Mouse (Mus musculus): ENCODE results near the gene Phgdh. TPM values are rescaled to one million over a fixed set of nuclear protein-coding genes. Genes with fewer than 3 reads are reported as not detected.

Phgdh gene
- 83.5 and 118 TPM in 2 replicates for total RNA-seq (2014; fragmentation: Nextera tagmentation)
- 222 and 272 TPM in 2 replicates for total RNA-seq (2017)

DNA sequence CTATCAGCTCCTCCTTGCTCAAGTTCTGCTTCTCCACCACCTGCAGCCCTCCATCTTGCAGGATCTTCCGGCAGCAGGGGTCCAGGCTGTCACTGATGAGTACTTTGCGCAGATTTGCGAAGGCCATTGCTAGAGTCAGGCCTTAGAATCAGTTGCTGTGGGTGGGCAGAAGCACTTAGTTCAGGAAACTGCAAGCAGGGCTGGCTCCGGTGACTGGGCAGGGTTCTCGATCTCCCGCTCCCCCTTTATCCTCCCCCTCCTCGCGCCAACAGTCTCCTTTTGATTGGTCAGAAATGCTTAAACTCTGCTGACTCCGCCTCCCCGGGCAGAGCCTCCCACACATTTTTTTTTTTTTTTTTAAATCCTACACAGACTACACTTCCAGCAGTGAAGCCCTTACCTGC, at the start of gene Phgdh:
Gene Phgdh, minus strand, starts transcription at position 285 of the 404 bp plus-strand sequence.
- peak; percentile 79 for ATAC-seq (replicated peaks; ENCODE audit: low FRiP score, low TSS enrichment, poor library complexity, severe bottlenecking)

DNA sequence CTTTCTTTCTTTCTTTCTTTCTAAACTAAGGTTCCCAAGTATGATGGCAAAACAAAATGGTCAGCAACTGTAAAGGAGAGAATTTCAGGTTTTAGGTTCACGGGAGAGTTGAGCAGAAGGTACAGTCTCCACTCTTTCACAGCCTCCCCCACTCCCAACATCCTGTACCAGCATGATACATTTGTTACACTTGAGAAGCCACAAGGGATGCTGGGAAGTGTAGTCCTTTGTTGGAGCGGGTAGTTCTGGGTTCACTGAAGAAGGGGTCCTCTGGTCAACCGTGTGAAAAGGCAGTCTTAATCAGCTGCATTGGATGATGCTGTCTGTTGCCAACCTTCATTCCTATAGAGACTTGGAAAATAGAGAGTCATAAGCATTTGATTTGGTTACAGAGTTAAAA, 49.5 kb upstream of the Phgdh start:
- ATAC-seq (replicated peaks; ENCODE audit: low FRiP score, low TSS enrichment, poor library complexity, severe bottlenecking) = no peak

GRCm38 (mm10) chr3:98387756-98388155, 48.0 kb upstream of the Phgdh start:
- no peak for ATAC-seq (replicated peaks; ENCODE audit: low FRiP score, low TSS enrichment, poor library complexity, severe bottlenecking)

- no peak for ATAC-seq (replicated peaks; ENCODE audit: low FRiP score, low TSS enrichment, poor library complexity, severe bottlenecking)
Observed at GRCm38 (mm10) chr3:98387086-98387485, 47.3 kb upstream of the Phgdh start.

DNA sequence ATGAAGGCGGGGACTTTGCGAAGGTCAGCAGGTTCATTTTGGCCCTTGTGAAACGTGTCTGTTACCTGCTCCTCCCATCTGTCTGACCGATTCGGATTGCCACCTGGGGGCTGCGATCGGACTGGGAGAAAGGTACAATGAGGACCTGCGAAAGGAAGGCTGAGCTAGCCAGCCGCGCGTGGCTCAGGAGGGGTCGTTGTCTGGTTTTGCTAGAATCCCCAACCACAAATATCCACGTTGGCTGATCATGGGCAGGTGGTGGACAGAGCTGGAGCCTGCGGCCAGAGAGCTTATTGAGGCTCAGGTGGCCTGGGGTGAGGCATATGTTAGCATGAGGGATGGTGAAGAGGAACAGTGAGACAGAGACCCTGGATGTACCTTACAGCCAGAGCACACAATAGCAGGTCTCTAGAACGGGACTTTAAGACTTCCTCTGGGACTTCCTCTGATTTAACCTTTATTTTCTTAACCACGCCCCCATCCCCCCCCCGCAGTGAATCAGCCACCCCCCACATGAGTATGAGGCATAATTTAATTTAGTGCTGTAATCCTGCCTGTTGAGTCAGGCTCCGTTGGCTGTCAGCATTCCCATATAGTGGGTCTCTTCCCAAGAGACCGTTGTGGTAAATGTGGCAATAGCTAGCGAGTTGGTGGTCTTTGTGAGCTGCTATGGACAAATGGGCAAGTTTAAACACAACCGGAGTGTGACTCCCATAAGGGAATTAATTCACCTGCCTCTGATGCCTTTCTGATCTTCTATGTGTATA, 43.4 kb upstream of the Phgdh start:
- no peak for ATAC-seq (replicated peaks; ENCODE audit: low FRiP score, low TSS enrichment, poor library complexity, severe bottlenecking)

DNA sequence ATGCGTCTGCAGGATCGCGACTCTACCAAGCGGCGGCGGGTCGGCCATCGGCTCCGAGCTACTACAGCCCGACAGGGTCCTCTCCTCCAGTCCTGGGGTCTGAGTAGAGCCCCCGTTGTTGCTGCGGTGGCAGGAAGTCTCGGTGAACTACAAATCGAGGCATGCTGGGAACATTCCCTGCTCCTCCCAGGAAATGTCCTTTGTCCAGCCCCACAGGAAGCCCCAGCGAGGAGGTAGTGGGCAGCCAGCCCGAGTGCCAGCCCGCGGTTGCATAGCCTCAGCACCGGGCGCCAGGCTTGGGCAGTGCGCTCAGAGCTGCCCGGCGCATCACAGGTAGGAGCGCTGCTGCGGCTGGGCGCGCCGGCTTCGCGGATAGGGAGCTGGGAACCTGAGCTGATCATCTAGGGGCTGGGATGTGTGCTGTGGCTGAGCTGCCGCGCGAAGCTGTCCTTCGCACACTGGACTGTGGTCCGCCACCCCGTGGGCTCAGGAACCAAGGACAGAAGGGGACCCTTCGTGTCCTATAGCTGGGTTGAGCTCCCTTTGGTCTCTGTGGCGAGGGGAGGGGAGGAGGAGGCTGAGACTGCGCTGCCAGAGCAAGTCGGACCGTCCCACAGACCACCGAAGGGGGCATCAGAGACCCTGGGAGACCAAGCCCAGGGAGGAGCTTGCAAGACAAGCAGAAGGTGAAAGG, 42.6 kb upstream of the Phgdh start, which contains the start of gene Zfp697:
Gene Zfp697, plus strand, starts transcription at position 216 of the 694 bp plus-strand sequence.
- ATAC-seq (replicated peaks; ENCODE audit: low FRiP score, low TSS enrichment, poor library complexity, severe bottlenecking) = 0 out of 2 replicates have a peak, but pooled peaks have one; percentile 34

- ATAC-seq (replicated peaks; ENCODE audit: low FRiP score, low TSS enrichment, poor library complexity, severe bottlenecking) = no peak
Observed at GRCm38 (mm10) chr3:98381677-98382245, 42.0 kb upstream of the Phgdh start.

GRCm38 (mm10) chr3:98379236-98379635, 39.4 kb upstream of the Phgdh start:
- ATAC-seq (replicated peaks; ENCODE audit: low FRiP score, low TSS enrichment, poor library complexity, severe bottlenecking) = no peak

GRCm38 (mm10) chr3:98378267-98378666, 38.5 kb upstream of the Phgdh start:
- no peak for ATAC-seq (replicated peaks; ENCODE audit: low FRiP score, low TSS enrichment, poor library complexity, severe bottlenecking)

DNA sequence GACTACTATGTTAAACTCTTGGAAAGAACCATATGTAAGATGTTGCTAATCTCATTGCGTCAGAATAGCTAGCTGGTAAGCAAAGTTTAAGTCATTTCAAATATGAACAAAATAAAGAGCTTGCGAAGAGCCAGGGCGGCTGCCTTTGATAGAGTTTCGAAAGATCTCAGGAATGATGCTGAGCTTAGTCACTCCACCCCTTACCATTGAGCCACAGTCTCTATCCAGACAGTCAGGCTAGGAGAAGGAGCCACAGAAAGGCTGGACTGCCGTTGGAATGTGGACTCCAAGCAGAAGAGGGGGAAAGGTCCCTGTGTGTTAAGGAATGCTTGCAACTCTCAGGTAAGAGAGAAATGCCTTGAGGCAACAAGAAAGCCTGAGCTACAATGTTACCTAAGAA, 35.2 kb upstream of the Phgdh start:
- ATAC-seq (replicated peaks; ENCODE audit: low FRiP score, low TSS enrichment, poor library complexity, severe bottlenecking) = no peak

GRCm38 (mm10) chr3:98374062-98374719, 34.4 kb upstream of the Phgdh start:
- ATAC-seq (replicated peaks; ENCODE audit: low FRiP score, low TSS enrichment, poor library complexity, severe bottlenecking) = no peak

GRCm38 (mm10) chr3:98368776-98369175, 29.0 kb upstream of the Phgdh start:
- no peak for ATAC-seq (replicated peaks; ENCODE audit: low FRiP score, low TSS enrichment, poor library complexity, severe bottlenecking)

- no peak for ATAC-seq (replicated peaks; ENCODE audit: low FRiP score, low TSS enrichment, poor library complexity, severe bottlenecking)
Observed at GRCm38 (mm10) chr3:98368283-98368682, 28.5 kb upstream of the Phgdh start.

DNA sequence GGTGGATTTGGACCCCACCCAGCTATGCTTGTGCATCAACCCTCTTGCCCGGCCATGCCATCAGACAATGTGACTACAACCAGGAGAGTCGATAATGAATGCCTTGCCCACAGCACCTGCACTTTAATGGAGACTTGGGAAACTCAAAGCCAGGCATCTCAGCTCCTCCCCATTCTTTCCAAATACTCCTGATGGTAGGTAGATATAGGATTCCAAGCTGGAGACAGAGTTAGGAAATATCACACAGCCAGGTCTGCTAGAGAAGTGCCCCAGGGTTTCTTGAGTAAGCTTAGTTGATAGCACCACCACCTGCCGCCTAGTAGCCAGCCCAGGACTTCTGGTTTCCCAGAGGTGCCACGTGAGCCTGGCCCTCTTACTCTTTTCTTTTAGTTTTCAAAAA, 27.0 kb upstream of the Phgdh start:
- ATAC-seq (replicated peaks; ENCODE audit: low FRiP score, low TSS enrichment, poor library complexity, severe bottlenecking) = no peak

DNA sequence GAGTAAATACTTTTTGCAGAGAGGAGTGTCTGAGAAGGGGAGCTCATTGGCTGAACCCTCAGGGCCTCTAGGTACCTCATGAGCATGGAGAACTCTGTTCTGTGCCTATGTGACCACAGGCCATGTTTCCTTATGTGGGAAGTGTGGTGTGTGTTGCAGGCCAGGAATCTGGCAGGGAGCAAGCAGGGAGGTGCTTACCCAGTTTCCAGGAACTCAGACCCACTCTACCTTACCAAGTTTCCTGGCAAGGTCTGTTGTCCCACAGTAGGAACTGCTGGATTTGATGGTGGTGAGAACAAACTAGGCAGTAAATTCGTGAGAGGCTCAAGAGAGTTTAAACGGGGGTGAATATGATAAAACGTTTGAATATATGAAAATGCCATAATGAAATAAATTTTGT, 26.3 kb upstream of the Phgdh start:
- no peak for ATAC-seq (replicated peaks; ENCODE audit: low FRiP score, low TSS enrichment, poor library complexity, severe bottlenecking)

DNA sequence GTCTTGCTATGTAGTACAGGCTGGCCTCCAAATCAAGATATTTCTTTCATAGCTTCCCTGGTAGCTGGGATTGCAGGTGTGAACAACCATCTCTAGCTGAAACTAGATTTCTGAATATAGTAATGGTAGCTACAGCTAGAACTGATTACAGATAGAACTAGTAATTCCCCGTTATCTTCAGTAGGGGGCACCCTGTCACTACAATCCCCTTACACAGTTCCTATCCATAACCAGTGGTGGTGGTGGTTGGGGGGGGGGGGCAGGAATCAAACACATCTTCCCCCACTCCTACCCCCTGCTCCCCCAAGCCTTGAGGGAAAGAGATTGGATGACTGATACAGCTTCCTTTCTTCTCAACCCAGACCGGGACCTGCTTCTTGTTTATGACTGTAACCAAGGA, 23.0 kb upstream of the Phgdh start:
- peak; percentile 63; the same call in 1 of the 2 replicates for ATAC-seq (replicated peaks; ENCODE audit: low FRiP score, low TSS enrichment, poor library complexity, severe bottlenecking)

DNA sequence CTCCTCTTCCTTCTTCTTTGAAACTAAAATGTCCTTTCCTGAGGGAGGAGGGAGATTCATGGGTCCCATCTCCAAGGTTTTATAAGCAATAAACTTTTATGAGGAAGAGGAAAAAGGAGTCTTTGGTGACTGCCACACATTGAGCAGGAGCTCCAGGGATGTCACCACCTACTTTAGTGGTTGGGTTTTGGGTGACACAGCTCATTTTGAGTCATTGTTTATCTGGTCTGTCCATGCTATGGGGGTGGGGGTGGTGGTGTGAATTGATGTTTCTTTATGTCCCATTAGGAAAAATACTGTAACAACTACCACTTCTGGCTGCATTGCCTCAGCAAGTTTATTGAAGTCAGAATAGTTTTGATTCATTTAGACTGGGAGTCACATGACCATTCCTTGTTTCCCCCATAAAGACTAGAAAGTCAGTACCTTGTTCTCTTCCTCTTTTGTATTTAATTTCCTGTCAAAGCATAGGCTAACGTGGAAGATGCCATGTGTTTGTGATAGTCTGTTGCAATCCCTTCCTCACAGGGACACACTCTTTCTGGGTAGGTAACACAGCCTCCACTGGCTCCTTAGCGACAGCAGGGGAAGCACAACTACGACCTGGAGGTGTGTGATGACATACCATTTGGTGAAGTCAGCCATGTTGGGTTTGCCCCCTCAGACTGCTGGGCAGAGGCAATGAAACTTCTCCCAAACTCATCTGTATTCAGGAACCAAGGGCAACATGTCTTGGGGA, 17.0 kb upstream of the Phgdh start:
- no peak for ATAC-seq (replicated peaks; ENCODE audit: low FRiP score, low TSS enrichment, poor library complexity, severe bottlenecking)

GRCm38 (mm10) chr3:98356026-98356365, 16.2 kb upstream of the Phgdh start:
- no peak for ATAC-seq (replicated peaks; ENCODE audit: low FRiP score, low TSS enrichment, poor library complexity, severe bottlenecking)

- no peak for ATAC-seq (replicated peaks; ENCODE audit: low FRiP score, low TSS enrichment, poor library complexity, severe bottlenecking)
Observed at GRCm38 (mm10) chr3:98355344-98356025, 15.7 kb upstream of the Phgdh start.

Data from megakaryocyte-erythroid progenitor cell, adult 5-6 weeks (primary cell).